Mouse (Mus musculus) forebrain, embryonic 12.5 days (tissue): ENCODE measurements around the gene Clspn. TPM values are rescaled to one million over a fixed set of nuclear protein-coding genes. Genes with fewer than 3 reads are reported as not detected.
"Not testable (repeated sequence)": the region's sequence is repeated elsewhere in the genome, so short reads cannot be mapped to it uniquely, and the experiment has no call there.

ENCODE experiments used
- ATAC-seq: fragments of 200-750 bp; cut with Nextera tagmentation; 2 replicates; pipeline ENCODE4 v1.8.0; 2017; ENCODE audit warnings: moderate TSS enrichment; ENCODE audit not compliant: low FRiP score
- H3K27ac ChIP-seq: fragments of 300-500 bp; sonication (generic); 2 replicates; pipeline ENCODE4 v1.5.1; 2016; ENCODE audit warnings: mild to moderate bottlenecking
- H3K27me3 ChIP-seq: fragments of 300-500 bp; sonication (generic); 2 replicates; pipeline ENCODE4 v1.6.1; 2016; ENCODE audit warnings: mild to moderate bottlenecking
- H3K36me3 ChIP-seq: fragments of 300-500 bp; sonication (generic); replicated peaks from 2 replicates; pipeline ENCODE4 v1.6.1; 2016; ENCODE audit warnings: mild to moderate bottlenecking
- H3K4me1 ChIP-seq: fragments of 300-500 bp; sonication (generic); 2 replicates; pipeline ENCODE4 v1.6.1; 2016
- H3K4me2 ChIP-seq: fragments of 300-500 bp; sonication (generic); 2 replicates; pipeline ENCODE4 v1.6.1; 2016; ENCODE audit warnings: mild to moderate bottlenecking, moderate library complexity
- H3K4me3 ChIP-seq: fragments of 300-500 bp; sonication (generic); replicated peaks from 2 replicates; pipeline ENCODE4 v1.5.1; 2016; ENCODE audit warnings: mild to moderate bottlenecking
- H3K9ac ChIP-seq: fragments of 300-500 bp; sonication (generic); 2 replicates; pipeline ENCODE4 v1.6.1; 2016; ENCODE audit warnings: mild to moderate bottlenecking
- H3K9me3 ChIP-seq: fragments of 300-500 bp; sonication (generic); 2 replicates; pipeline ENCODE4 v1.6.1; 2016
- WGBS: fragments of 180-500 bp; shearing (Covaris S2); methylation state at CpG from one replicate; pipeline ENCODE4 v1.1.7; 2016; 5-methylcytosine and 5-hydroxymethylcytosine counted together
- polyA plus RNA-seq: library from polyadenylated mRNA; unstranded; fragments of >200 nt; fragmentation: Nextera tagmentation; extraction: Ambion mirVana; gene quantifications from 2 replicates; pipeline ENCODE4 v1.2.1, GENCODE M21; 2016

The Clspn gene
- 47.8 and 49.3 TPM in 2 replicates for polyA plus RNA-seq

DNA sequence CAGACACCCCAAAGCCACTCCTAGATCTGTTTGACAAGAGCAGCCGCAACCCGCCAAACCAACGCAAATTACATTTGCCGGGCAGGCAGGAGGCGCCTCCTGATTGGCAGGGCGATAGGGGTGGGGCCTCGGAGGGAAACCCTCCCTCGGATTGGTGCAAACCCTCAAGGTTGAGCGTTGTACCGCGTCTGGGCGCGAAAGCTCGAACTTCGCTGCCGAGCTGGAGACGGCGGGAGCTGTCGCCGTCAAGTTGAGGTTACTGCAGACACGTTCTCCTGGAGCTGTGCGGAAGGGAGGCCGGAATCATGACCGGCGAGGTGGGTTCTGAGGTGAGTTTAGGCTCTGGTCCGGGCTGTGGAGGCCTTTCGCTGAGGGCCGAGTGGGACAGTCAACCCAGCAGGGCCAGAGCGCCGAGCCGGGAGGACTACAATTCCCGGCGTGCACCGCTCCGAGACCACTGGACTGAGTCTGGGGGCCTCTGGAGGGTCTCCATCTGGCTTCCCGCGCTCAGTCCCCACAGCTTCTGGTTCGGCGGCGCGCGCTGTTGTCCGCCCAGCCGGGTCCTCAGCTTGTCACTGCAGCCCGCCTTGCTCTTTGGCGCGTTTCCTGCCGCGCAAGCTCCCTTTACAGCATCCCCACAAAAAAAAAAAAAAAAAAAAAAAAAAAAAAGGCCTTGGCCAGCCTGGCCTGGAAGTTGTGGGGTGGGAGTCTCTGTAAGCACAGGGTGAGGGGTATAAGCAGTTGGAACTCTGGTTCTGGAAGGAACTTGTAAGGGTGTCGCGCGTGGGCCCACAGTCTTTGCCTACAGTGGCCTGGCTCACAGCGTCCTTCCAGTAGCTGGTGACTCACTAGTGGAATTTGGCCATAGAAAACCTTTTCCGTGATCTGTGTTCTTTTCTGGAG lies at the start of gene Clspn:
TSS of gene Clspn (plus strand) at position 127 of the 903 bp plus-strand sequence.
- WGBS, result under 1% methylated on average over 52 of the region's 54 CpGs
- ATAC-seq, result peak; percentile 97
- H3K27ac ChIP-seq, result peak within 1 kb of the TSS; percentile 78
- H3K4me3 ChIP-seq, result peak within 1 kb of the TSS; percentile 63
- H3K36me3 ChIP-seq, result peaks cover 16% of the 10 kb centered on the region
- H3K9ac ChIP-seq, result peak within 1 kb of the TSS; percentile 69
- peak within 1 kb of the TSS; percentile 67 for H3K4me2 ChIP-seq
- H3K9me3 ChIP-seq, result no peaks in the 10 kb centered on the region
- H3K4me1 ChIP-seq, result peaks cover 18% of the 10 kb centered on the region
- no peaks in the 10 kb centered on the region for H3K27me3 ChIP-seq

DNA sequence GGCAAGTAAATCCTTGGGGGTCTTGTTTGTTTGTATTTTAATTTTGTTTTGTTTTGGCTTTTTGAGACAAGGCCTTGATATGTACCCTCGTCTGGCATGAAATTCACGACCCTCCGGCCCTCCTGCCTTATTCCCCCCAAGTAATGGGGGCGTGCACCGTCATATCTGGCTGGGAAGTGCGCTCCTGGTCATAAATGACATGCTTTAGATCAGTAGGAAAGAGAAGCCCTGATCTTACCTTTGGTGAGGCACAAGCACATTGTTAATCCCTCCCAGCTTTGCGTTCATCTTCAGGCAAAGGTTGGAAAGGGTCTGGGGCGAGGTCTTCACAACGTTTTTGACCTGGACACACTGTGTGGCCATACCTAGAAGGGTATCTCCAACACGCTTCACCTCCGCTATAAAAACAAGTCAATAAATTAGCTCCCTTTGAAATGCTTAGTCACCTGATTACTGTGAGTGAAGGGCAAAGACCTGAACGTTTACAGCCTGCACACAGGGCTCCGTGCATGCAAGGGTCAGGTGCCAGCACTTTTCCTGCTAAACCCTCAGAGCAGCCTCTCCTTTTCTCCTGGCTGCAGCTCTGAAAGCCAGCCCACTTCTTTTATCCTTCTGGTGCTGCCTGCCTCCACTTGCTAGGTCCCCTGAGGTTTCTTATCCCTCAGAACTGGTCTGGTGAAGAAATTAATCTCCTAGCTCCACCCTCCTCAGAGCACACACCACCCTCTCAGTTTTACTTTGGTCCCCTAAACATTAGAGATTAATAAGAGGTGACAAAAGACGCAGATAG lies 48.4 kb upstream of the Clspn start:
- Histone ChIP-seq H3K36me3 (peaks cover 40% of the 10 kb centered on the region), H3K9ac (no peak overlapping the region), H3K4me3 (no peak overlapping the region), H3K27me3 (no peaks in the 10 kb centered on the region), H3K9me3 (no peaks in the 10 kb centered on the region), H3K27ac (no peak overlapping the region), H3K4me1 (no peaks in the 10 kb centered on the region), H3K4me2 (no peak overlapping the region)
- ATAC-seq, result no peak
- WGBS, result 75% methylated on average over 14 of the region's 14 CpGs

DNA sequence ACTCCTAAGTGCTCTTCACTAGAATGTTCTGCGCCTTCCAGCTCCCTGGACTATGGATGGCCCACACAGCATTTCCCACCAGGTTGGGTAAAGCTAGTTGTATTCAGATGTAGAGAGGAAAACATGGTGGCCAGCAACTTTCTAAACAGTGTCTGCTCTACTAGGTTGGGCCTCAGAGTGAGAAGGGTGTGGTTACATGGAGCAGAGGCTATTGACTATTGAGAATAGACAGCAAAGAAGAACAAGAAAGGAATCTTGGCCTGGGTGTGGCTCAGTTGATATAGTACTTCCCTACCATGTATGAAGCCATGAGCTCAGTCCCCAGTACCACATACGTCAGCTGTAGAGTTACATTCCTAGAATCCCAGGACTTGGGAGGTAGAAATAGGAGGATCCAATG lies 47.7 kb upstream of the Clspn start:
- Histone ChIP-seq H3K27me3 (no peaks in the 10 kb centered on the region), H3K4me3 (no peak overlapping the region), H3K27ac (no peak overlapping the region), H3K4me1 (no peaks in the 10 kb centered on the region), H3K9me3 (no peaks in the 10 kb centered on the region), H3K9ac (no peak overlapping the region), H3K4me2 (no peak overlapping the region), H3K36me3 (peaks cover 40% of the 10 kb centered on the region)
- WGBS, result 93% methylated on average over 2 of the region's 2 CpGs
- ATAC-seq, result no peak

DNA sequence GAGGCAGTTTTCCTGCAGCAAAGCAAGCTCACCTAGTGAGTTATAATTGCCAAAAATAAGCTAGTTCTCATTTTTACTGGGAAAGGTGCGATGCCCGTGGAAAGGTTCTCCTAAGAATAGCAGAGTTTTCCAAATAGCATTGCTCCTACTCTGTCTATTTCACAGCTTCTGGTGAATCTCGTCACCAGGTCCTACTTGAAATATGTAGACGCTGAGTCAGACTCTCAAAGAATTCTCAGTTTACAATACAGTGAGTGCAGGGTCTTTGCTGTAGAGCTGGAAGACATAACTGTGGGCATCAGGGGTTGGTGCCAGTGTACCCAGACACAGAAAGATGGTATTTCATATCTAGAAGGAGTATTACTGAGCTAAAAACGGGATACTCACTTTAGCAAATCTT lies 45.7 kb upstream of the Clspn start:
- Histone ChIP-seq H3K27ac (no peak overlapping the region), H3K4me2 (no peak overlapping the region), H3K36me3 (peaks cover 40% of the 10 kb centered on the region), H3K9me3 (no peaks in the 10 kb centered on the region), H3K27me3 (no peaks in the 10 kb centered on the region), H3K4me1 (no peaks in the 10 kb centered on the region), H3K9ac (no peak overlapping the region), H3K4me3 (no peak overlapping the region)
- no peak for ATAC-seq
- 90% methylated on average over 5 of the region's 5 CpGs for WGBS

DNA sequence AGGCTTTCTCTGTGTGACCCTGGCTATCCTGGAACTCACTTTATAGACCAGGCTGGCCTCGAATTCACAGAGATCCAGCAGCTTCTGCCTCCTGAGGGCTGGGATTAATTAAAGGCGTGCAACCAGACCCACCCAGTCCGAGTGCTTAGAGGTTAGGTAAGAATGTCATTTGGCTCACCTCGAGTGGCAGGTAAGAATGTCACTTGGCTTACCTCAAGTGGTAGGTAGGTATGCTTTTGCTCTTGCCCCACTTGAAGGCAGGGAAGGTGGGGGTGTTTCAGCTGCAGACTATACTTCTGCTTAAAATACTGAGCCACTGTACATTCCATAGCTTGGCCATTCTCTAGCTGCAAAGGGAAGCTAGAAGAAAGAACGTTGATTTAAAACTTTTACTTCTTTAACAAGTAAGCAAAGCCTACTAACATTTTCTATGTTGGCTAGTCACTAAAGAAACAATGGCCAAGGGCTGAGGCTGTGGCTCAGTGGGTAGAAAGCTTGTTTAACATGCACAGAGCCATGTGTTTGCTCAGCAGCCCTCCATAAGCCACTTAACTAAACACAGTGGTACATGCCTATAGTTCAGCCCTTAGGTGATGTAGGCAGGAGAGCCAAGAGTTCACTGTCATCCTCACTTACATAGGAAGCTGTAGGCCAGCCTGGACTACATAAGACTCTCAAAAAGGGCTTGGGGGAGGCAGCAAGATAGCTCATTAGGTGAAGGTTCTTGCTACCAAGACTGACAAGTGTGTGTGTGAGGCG lies 44.2 kb upstream of the Clspn start:
- no peak overlapping the region for H3K4me2 ChIP-seq
- peaks cover 43% of the 10 kb centered on the region for H3K36me3 ChIP-seq
- H3K27me3 ChIP-seq, result no peaks in the 10 kb centered on the region
- no peaks in the 10 kb centered on the region for H3K9me3 ChIP-seq
- WGBS, result 83% methylated on average over 6 of the region's 6 CpGs
- no peak overlapping the region for H3K4me3 ChIP-seq
- no peaks in the 10 kb centered on the region for H3K4me1 ChIP-seq
- H3K27ac ChIP-seq, result no peak overlapping the region
- H3K9ac ChIP-seq, result no peak overlapping the region
- ATAC-seq, result no peak

DNA sequence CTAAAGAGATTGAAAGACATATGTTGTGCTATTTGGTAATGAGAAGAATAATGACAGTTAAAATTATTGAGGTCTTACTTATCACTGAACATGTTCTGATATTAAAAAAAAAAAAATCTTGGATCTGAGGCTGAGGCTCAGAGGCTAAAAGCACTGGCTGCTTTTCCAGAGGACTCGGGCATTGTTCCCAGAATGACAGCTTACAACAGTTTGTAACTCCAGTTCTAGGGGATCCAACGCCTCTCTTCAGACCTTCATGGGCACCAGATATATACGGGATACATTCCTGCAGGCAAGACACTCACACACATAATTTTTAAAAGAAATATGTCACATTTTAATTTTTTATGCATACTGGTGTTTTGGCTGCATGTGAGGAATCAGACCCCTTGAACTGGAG lies 30.6 kb upstream of the Clspn start:
- no peak overlapping the region for H3K4me3 ChIP-seq
- H3K4me2 ChIP-seq, result no peak overlapping the region
- H3K27ac ChIP-seq, result no peak overlapping the region
- no peaks in the 10 kb centered on the region for H3K4me1 ChIP-seq
- WGBS, result 90% methylated on average over 3 of the region's 3 CpGs
- no peaks in the 10 kb centered on the region for H3K9me3 ChIP-seq
- H3K27me3 ChIP-seq, result no peaks in the 10 kb centered on the region
- no peaks in the 10 kb centered on the region for H3K36me3 ChIP-seq
- no peak overlapping the region for H3K9ac ChIP-seq
- ATAC-seq, result no peak

DNA sequence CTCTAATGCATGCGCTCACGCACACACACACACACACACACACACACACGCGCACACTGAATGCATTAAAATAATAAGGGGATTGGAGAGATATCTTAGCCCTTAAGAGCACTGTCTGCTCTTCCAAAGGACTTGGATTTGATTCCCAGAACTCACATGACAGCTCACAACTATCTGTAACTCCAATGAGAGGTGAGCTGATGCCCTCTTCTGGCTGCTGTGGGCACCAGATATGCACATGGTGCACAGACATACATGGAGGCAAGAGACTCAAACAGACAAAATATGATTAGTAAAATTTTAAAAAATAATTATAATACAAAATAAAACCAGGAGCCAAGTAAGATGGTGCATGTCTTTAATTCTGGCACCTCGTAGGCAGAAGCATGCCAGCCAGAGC lies 29.9 kb upstream of the Clspn start:
- no peaks in the 10 kb centered on the region for H3K9me3 ChIP-seq
- H3K27ac ChIP-seq, result no peak overlapping the region
- no peak overlapping the region for H3K9ac ChIP-seq
- no peaks in the 10 kb centered on the region for H3K27me3 ChIP-seq
- no peaks in the 10 kb centered on the region for H3K36me3 ChIP-seq
- no peak overlapping the region for H3K4me3 ChIP-seq
- peaks cover 1% of the 10 kb centered on the region; the same call in 1 of the 2 replicates for H3K4me1 ChIP-seq
- H3K4me2 ChIP-seq, result no peak overlapping the region
- WGBS, result 90% methylated on average over 5 of the region's 5 CpGs
- ATAC-seq, result no peak

DNA sequence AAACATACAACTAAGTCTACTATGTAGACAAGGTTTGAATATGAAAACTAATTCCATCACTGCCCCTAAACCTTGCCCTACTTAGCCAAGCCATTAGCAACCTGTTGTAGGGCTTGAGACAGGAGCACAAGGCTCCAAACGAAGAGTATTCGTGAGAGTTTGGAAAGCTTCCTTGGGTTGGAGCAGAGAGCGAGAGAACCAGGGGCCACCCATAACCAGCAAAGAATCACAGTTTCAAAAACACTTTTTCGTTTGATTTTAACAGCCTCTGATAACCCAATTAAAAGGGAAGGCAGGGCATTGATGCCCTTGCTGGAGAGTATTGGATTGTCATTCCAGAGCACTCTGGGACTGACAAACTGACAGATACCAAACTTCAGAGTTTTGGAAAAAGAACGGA lies 24.4 kb upstream of the Clspn start:
- peak overlapping the region; percentile 38; the same call in 1 of the 2 replicates for H3K9ac ChIP-seq
- H3K9me3 ChIP-seq, result no peaks in the 10 kb centered on the region

DNA sequence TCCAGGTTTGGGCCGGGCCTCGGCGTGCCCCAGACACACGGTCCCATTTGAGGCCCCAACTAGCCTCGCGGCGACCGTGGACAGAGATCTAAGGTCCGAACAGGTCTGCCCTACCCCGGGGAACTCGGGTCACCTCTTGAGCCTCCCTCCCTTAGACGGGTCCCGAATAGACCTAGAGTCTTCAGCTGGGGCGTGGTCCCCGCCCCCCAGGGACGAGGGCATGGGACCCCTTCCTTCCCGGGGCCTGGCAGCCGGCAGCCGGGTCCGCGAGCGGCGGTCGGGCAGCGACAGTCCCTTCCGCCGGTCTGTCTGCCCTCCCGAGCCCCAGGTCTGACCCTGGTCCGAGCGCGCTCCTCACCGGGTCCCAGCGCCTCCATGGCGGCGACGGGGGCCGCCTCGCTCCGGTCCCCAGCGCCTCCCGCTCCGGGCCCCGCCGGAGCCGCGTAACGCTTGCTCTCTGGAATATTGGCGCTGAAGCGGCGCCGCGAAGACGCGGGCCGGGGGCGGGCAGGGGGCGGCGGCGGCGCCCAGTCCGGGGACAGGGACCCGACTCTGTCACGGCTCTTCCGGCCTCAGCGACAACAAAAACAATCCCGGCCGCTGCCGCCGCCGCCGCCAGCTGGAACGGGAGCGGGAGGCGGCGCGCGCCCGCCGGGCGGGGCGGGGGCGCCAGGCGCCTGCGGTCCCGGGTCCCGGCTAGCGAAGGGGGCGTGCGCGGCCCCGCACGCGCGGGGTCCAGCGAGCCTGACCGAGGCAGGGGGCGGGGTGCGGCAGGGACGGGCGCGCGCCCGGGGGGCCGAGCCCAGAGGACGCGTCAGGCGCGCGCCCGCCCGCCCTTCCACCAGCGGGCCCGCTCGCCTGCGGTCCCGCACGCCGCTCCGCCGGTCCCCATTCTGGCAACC lies 23.7 kb upstream of the Clspn start, which contains the start of gene Ago4:
TSS of gene Ago4 (minus strand) at position 646 of the 902 bp plus-strand sequence.
- Histone ChIP-seq H3K4me3 (peak within 1 kb of the TSS; percentile 94), H3K27ac (peak within 1 kb of the TSS; percentile 71), H3K36me3 (no peaks in the 10 kb centered on the region), H3K4me2 (peak within 1 kb of the TSS; percentile 91), H3K9ac (peak within 1 kb of the TSS; percentile 95), H3K4me1 (peaks cover 12% of the 10 kb centered on the region), H3K9me3 (no peaks in the 10 kb centered on the region), H3K27me3 (peaks cover 10% of the 10 kb centered on the region; the same call in 1 of the 2 replicates)
- peak; percentile 93 for ATAC-seq
- under 1% methylated on average over 88 of the region's 120 CpGs for WGBS

More for the DNA sequence above, 24.4 kb upstream of the Clspn start:
- peak overlapping the region; percentile 94 for H3K4me3 ChIP-seq
- 35% methylated on average over 5 of the region's 5 CpGs for WGBS
- peaks cover 9% of the 10 kb centered on the region; the same call in 1 of the 2 replicates for H3K27me3 ChIP-seq
- peak overlapping the region; percentile 91 for H3K4me2 ChIP-seq
- no peak overlapping the region for H3K27ac ChIP-seq
- H3K36me3 ChIP-seq, result no peaks in the 10 kb centered on the region
- peaks cover 12% of the 10 kb centered on the region for H3K4me1 ChIP-seq
- ATAC-seq, result no peak

DNA sequence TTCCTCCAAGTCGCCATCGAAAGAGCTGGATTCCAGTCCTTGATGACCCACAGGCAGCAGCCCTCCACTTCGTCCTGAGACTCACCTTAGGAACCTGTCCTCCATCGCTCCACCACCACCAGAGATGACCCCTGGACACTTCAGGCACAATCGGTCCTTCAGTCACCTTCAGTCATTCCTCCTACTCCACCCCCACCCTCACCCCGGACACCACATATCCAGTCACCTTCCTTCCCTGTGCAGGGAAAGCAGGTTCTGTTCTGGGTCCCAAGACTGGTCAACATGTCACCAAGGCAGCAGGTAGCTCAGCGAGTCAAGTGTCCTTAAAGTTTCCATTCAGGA lies 23.0 kb upstream of the Clspn start:
- Histone ChIP-seq H3K9me3 (no peaks in the 10 kb centered on the region), H3K4me2 (peak overlapping the region; percentile 91), H3K4me3 (peak overlapping the region; percentile 94), H3K36me3 (no peaks in the 10 kb centered on the region), H3K4me1 (peaks cover 12% of the 10 kb centered on the region), H3K27ac (peak overlapping the region; percentile 71), H3K27me3 (peaks cover 10% of the 10 kb centered on the region; the same call in 1 of the 2 replicates), H3K9ac (peak overlapping the region; percentile 95)
- WGBS, result 5% methylated on average over 7 of the region's 7 CpGs
- peak; percentile 63; the same call in 1 of the 2 replicates for ATAC-seq

DNA sequence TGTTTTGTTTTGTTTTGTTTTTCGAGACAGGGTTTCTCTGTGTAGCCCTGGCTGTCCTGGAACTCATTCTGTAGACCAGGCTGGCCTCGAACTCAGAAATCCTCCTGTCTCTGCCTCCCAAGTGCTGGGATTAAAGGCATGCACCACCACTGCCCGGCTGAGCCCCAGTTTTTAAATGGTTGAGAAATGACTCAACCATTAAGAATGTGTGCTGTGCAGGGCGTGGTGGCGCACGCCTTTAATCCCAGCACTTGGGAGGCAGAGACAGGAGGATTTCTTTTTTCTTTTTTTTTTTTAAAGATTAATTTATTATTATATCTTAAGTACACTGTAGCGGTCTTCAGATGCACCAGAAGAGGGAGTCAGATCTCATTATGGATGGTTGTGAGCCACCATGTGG lies 21.1 kb upstream of the Clspn start:
- peaks cover 12% of the 10 kb centered on the region for H3K4me1 ChIP-seq
- not testable (repeated sequence) for H3K9ac ChIP-seq, H3K27me3 ChIP-seq, H3K9me3 ChIP-seq, H3K4me2 ChIP-seq, H3K4me3 ChIP-seq, H3K27ac ChIP-seq, H3K36me3 ChIP-seq, ATAC-seq
- WGBS, result 93% methylated on average over 7 of the region's 7 CpGs
